Mouse (Mus musculus): ENCODE data around the gene Ift81.

DNA sequence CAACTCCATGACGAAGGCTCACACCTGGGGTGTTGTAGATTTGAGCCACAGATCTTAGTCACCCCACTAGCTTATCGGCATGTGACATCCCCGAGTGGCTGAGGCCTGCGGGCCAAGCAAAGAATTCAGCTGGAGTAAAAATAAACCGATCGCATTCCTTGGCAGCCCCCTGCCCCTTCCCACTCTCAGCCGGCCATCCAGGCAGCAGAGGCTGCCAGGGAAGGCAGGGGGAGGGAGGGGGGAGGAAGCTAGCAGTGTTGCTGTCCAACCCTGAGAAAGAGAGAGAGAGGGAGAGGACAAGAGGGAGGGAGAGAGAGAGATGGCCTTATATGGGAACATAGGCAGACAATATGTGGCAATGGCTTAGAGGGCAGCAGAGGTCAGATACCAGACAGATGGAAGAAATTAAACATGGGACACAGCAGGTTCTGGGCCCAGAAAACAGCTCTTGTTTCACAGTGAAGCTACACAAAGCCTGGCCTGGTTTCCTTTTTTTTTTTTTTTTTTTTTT lies 7.1 kb upstream of the Ift81 start:
- no peak for TF ChIP-seq CTCF (IDR thresholded peaks at IDR 0.05)
- TF ChIP-seq EP300 (IDR thresholded peaks at IDR 0.05), result peak; percentile 37
